Mouse (Mus musculus) cerebellum, adult (tissue): Measurements from ENCODE around the gene Uba52.

ENCODE experiments used
- ATAC-seq: cut with Nextera tagmentation; 2 replicates; pipeline ENCODE4 v1.9.2; 2017; ENCODE audit warnings: mild to moderate bottlenecking, moderate library complexity, mixed read lengths; ENCODE audit not compliant: insufficient number of reproducible peaks, low FRiP score, low TSS enrichment

The Uba52 gene

GRCm38 (mm10) chr8:70461765-70462515, 48.7 kb downstream of the Uba52 start:
- ATAC-seq = no peak

- ATAC-seq = peak; percentile 45; the same call in 1 of the 2 replicates
Measured at GRCm38 (mm10) chr8:70460606-70461005, 50.0 kb downstream of the Uba52 start.

- no peak for ATAC-seq
Measured at GRCm38 (mm10) chr8:70460199-70460598, 50.4 kb downstream of the Uba52 start.

- no peak for ATAC-seq
Measured at GRCm38 (mm10) chr8:70459636-70460035, 51.0 kb downstream of the Uba52 start.

- ATAC-seq = no peak
Measured at GRCm38 (mm10) chr8:70458462-70458861, 52.1 kb downstream of the Uba52 start.
